Mouse (Mus musculus) forebrain, embryonic 15.5 days (tissue): Measurements from ENCODE around the gene Tdrd7. TPM values are rescaled to one million over a fixed set of nuclear protein-coding genes. Genes with fewer than 3 reads are reported as not detected.

ENCODE experiments used
- ATAC-seq: fragments of 200-750 bp; cut with Nextera tagmentation; replicated peaks from 2 replicates; pipeline ENCODE4 v1.8.0; 2017; ENCODE audit warnings: mild to moderate bottlenecking, moderate TSS enrichment, moderate library complexity
- H3K27ac ChIP-seq: fragments of 300-500 bp; sonication (generic); replicated peaks from 2 replicates; pipeline ENCODE4 v1.5.1; 2015; ENCODE audit warnings: mild to moderate bottlenecking, inconsistent platforms
- H3K27me3 ChIP-seq: fragments of 300-500 bp; sonication (generic); 2 replicates; pipeline ENCODE4 v1.6.1; 2015; ENCODE audit warnings: inconsistent platforms
- H3K36me3 ChIP-seq: fragments of 300-500 bp; sonication (generic); 2 replicates; pipeline ENCODE4 v1.6.1; 2015; ENCODE audit warnings: mild to moderate bottlenecking, inconsistent platforms
- H3K4me1 ChIP-seq: fragments of 300-500 bp; sonication (generic); 2 replicates; pipeline ENCODE4 v1.6.1; 2015; ENCODE audit warnings: inconsistent platforms
- H3K4me2 ChIP-seq: fragments of 300-500 bp; sonication (generic); replicated peaks from 2 replicates; pipeline ENCODE4 v1.6.1; 2015; ENCODE audit warnings: mild to moderate bottlenecking, inconsistent platforms
- H3K4me3 ChIP-seq: fragments of 300-500 bp; sonication (generic); 2 replicates; pipeline ENCODE4 v1.5.1; 2015; ENCODE audit warnings: mild to moderate bottlenecking, inconsistent platforms
- H3K9ac ChIP-seq: fragments of 300-500 bp; sonication (generic); replicated peaks from 2 replicates; pipeline ENCODE4 v1.6.1; 2015; ENCODE audit warnings: mild to moderate bottlenecking, inconsistent platforms
- H3K9me3 ChIP-seq: fragments of 300-500 bp; sonication (generic); 2 replicates; pipeline ENCODE4 v1.6.1; 2016; ENCODE audit warnings: inconsistent platforms
- WGBS: fragments of 180-500 bp; shearing (Covaris S2); methylation state at CpG from one replicate; pipeline ENCODE4 v1.1.7; 2015; ENCODE audit warnings: mixed read lengths; 5-methylcytosine and 5-hydroxymethylcytosine counted together
- polyA plus RNA-seq: library from polyadenylated mRNA; unstranded; fragments of >200 nt; fragmentation: Nextera tagmentation; extraction: Ambion mirVana; gene quantifications from 2 replicates; pipeline ENCODE4 v1.2.1, GENCODE M21; 2015

Gene Tdrd7
- polyA plus RNA-seq, 1 experiment from 2014 or later, result 17.3 TPM

GRCm38 (mm10) chr4:45956131-45956530 lies 9.0 kb upstream of the Tdrd7 start:
- Histone ChIP-seq H3K4me1 (no peaks in the 10 kb centered on the region), H3K9me3 (no peaks in the 10 kb centered on the region), H3K27ac (no peak overlapping the region), H3K27me3 (no peaks in the 10 kb centered on the region), H3K4me2 (no peak overlapping the region), H3K4me3 (no peak overlapping the region), H3K36me3 (no peaks in the 10 kb centered on the region), H3K9ac (no peak overlapping the region)
- WGBS, result 95% methylated on average over 8 of the region's 8 CpGs
- ATAC-seq, result no peak

- Histone ChIP-seq H3K9me3 (no peaks in the 10 kb centered on the region), H3K4me1 (no peaks in the 10 kb centered on the region), H3K4me2 (no peak overlapping the region), H3K27ac (no peak overlapping the region), H3K9ac (no peak overlapping the region), H3K27me3 (no peaks in the 10 kb centered on the region), H3K36me3 (no peaks in the 10 kb centered on the region), H3K4me3 (no peak overlapping the region)
- 91% methylated on average over 4 of the region's 4 CpGs for WGBS
- no peak for ATAC-seq
These were observed 8.4 kb upstream of the Tdrd7 start for GRCm38 (mm10) chr4:45956706-45957105.

GRCm38 (mm10) chr4:45965737-45966447 lies 758 bp downstream of the Tdrd7 start:
- no peak for ATAC-seq
- H3K36me3 ChIP-seq, result no peaks in the 10 kb centered on the region
- no peak overlapping the region for H3K4me2 ChIP-seq
- H3K9me3 ChIP-seq, result no peaks in the 10 kb centered on the region
- 0 out of 2 replicates have a peak, but pooled peaks cover 4% of the 10 kb centered on the region for H3K27me3 ChIP-seq
- no peak overlapping the region for H3K27ac ChIP-seq
- no peaks in the 10 kb centered on the region; the same call in 1 of the 2 replicates for H3K4me1 ChIP-seq
- no peak overlapping the region for H3K4me3 ChIP-seq
- 43% methylated on average over 13 of the region's 13 CpGs for WGBS
- no peak overlapping the region for H3K9ac ChIP-seq

GRCm38 (mm10) chr4:45966716-45967115 lies 1.6 kb downstream of the Tdrd7 start:
- Histone ChIP-seq H3K27ac (no peak overlapping the region), H3K4me3 (no peak overlapping the region), H3K4me2 (no peak overlapping the region), H3K4me1 (no peaks in the 10 kb centered on the region; the same call in 1 of the 2 replicates), H3K9me3 (no peaks in the 10 kb centered on the region), H3K27me3 (0 out of 2 replicates have a peak, but pooled peaks cover 5% of the 10 kb centered on the region), H3K36me3 (no peaks in the 10 kb centered on the region), H3K9ac (no peak overlapping the region)
- no peak for ATAC-seq
- 14% methylated on average over 6 of the region's 6 CpGs for WGBS

GRCm38 (mm10) chr4:45967479-45968341 lies 2.6 kb downstream of the Tdrd7 start:
- Histone ChIP-seq H3K36me3 (no peaks in the 10 kb centered on the region), H3K4me1 (peaks cover 1% of the 10 kb centered on the region), H3K4me2 (no peak overlapping the region), H3K9me3 (no peaks in the 10 kb centered on the region), H3K9ac (no peak overlapping the region), H3K27me3 (0 out of 2 replicates have a peak, but pooled peaks cover 5% of the 10 kb centered on the region), H3K27ac (no peak overlapping the region), H3K4me3 (no peak overlapping the region)
- WGBS, result 18% methylated on average over 9 of the region's 9 CpGs
- ATAC-seq, result no peak

- 76% methylated on average over 2 of the region's 2 CpGs for WGBS
- no peak for ATAC-seq
- peaks cover 10% of the 10 kb centered on the region for H3K4me1 ChIP-seq
- H3K9me3 ChIP-seq, result no peaks in the 10 kb centered on the region
- no peaks in the 10 kb centered on the region for H3K36me3 ChIP-seq
- no peak overlapping the region for H3K27ac ChIP-seq
- peaks cover 10% of the 10 kb centered on the region; the same call in 1 of the 2 replicates for H3K27me3 ChIP-seq
- no peak overlapping the region for H3K9ac ChIP-seq
- no peak overlapping the region for H3K4me3 ChIP-seq
- no peak overlapping the region for H3K4me2 ChIP-seq
These were observed 3.9 kb downstream of the Tdrd7 start for GRCm38 (mm10) chr4:45969051-45969450.

- ATAC-seq, result no peak
- Histone ChIP-seq H3K4me1 (peaks cover 10% of the 10 kb centered on the region), H3K4me2 (no peak overlapping the region), H3K4me3 (no peak overlapping the region), H3K36me3 (no peaks in the 10 kb centered on the region), H3K9me3 (no peaks in the 10 kb centered on the region), H3K9ac (no peak overlapping the region), H3K27ac (no peak overlapping the region), H3K27me3 (peaks cover 14% of the 10 kb centered on the region; the same call in 1 of the 2 replicates)
- 71% methylated on average over 7 of the region's 7 CpGs for WGBS
These were observed 5.0 kb downstream of the Tdrd7 start for GRCm38 (mm10) chr4:45970048-45970560.

GRCm38 (mm10) chr4:45971806-45972447 lies 6.8 kb downstream of the Tdrd7 start:
- Histone ChIP-seq H3K36me3 (no peaks in the 10 kb centered on the region), H3K27me3 (peaks cover 14% of the 10 kb centered on the region; the same call in 1 of the 2 replicates), H3K4me1 (peaks cover 10% of the 10 kb centered on the region), H3K27ac (no peak overlapping the region), H3K4me3 (peak overlapping the region; percentile 64), H3K9ac (peak overlapping the region; percentile 60), H3K9me3 (no peaks in the 10 kb centered on the region), H3K4me2 (peak overlapping the region; percentile 89)
- 1% methylated on average over 51 of the region's 51 CpGs for WGBS
- peak; percentile 98 for ATAC-seq

GRCm38 (mm10) chr4:45972448-45972854 lies 7.3 kb downstream of the Tdrd7 start:
- Histone ChIP-seq H3K4me3 (peak overlapping the region; percentile 64), H3K27me3 (peaks cover 14% of the 10 kb centered on the region; the same call in 1 of the 2 replicates), H3K27ac (no peak overlapping the region), H3K4me1 (peaks cover 10% of the 10 kb centered on the region), H3K4me2 (peak overlapping the region; percentile 89), H3K36me3 (no peaks in the 10 kb centered on the region), H3K9me3 (no peaks in the 10 kb centered on the region), H3K9ac (peak overlapping the region; percentile 60)
- WGBS, result 0% methylated on average over 44 of the region's 53 CpGs
- no peak; the same call in none of the 2 replicates for ATAC-seq

GRCm38 (mm10) chr4:45972951-45973350 lies 7.8 kb downstream of the Tdrd7 start:
- Histone ChIP-seq H3K27me3 (peaks cover 14% of the 10 kb centered on the region; the same call in 1 of the 2 replicates), H3K4me2 (peak overlapping the region; percentile 89), H3K9ac (peak overlapping the region; percentile 60), H3K27ac (no peak overlapping the region), H3K9me3 (no peaks in the 10 kb centered on the region), H3K4me3 (peak overlapping the region; percentile 64), H3K4me1 (peaks cover 10% of the 10 kb centered on the region), H3K36me3 (no peaks in the 10 kb centered on the region)
- ATAC-seq, result 0 out of 2 replicates have a peak, but pooled peaks have one; percentile 1
- 19% methylated on average over 9 of the region's 9 CpGs for WGBS

- no peak for ATAC-seq
- no peaks in the 10 kb centered on the region for H3K9me3 ChIP-seq
- no peak overlapping the region for H3K4me3 ChIP-seq
- H3K27me3 ChIP-seq, result peaks cover 9% of the 10 kb centered on the region; the same call in 1 of the 2 replicates
- 81% methylated on average over 6 of the region's 6 CpGs for WGBS
- H3K4me2 ChIP-seq, result no peak overlapping the region
- peaks cover 10% of the 10 kb centered on the region for H3K4me1 ChIP-seq
- no peak overlapping the region for H3K27ac ChIP-seq
- no peak overlapping the region for H3K9ac ChIP-seq
- H3K36me3 ChIP-seq, result no peaks in the 10 kb centered on the region
These were observed 12.0 kb downstream of the Tdrd7 start for GRCm38 (mm10) chr4:45976931-45977667.
